Comparison of ENCODE assay signal across 9 mouse cellular contexts in the genomic region with DNA sequence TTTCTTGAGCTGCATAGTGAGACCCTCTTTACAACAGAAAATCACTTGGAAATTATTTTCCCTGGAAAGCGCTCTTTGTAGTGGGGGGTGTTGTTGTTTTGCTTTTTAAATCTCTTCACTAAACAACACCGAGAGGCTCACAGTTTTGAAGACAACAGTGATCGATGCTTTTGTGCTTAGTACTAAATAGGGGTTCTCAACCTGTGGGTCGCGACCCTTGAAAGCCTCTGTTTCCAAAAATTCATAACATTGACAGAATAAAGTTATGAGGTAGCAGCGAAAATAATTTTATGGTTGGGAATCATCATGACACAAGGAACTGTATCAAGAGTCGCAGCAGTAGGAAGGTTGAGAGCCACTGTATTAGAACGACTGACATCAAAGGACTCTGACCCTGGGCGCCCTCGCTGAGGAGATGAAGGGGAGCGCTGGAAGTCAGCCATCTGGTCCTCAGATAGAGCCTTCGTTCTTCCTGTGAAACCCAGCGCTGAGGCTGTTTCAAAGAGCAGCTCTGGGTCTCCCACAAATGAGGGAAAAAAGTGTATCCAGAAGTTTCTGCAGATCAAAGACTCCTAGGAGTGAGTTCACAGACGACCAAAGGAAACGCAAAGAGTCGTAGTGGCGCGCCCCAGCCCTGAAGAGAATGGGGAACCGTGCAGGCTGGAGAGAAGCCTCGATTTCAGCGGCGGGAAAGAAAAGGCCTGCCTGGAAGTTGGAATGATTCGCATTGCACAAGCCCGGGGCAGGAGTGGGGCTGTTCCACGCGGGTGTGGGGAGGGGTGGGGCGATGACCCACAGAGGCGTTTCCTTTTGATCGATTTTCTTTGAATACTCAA. TPM values are rescaled to one million over a fixed set of nuclear protein-coding genes. Genes with fewer than 3 reads are reported as not detected.
A peak's percentile ranks its signal among the peaks of the same experiment; 100 is the strongest.
DNase-seq lines count a peak whose midpoint lies in the region; ATAC-seq and TF ChIP-seq lines count a peak whose summit lies in the region.
"Had no signal": no experiment of that assay in that cellular context is flagged by ENCODE, and none has a peak within 500 bp of the region (broad histone marks: within the 10 kb centered on the region; RNA-seq: fewer than 3 reads in every experiment).

No protein-coding gene starts in this region.

- H3K4me2 ChIP-seq in forebrain, embryonic 16.5 days (ENCODE audit: low read length), result peak overlapping the region; percentile 2; the same call in 1 of the 2 replicates

- TF ChIP-seq CTCF in layer of hippocampus, adult 2 months (conservative IDR thresholded peaks at IDR 0.05), result no peak

- H3K27me3 ChIP-seq in forebrain, embryonic 16.5 days (replicated peaks; ENCODE audit: control insufficient read depth, insufficient read depth, low read length), result no peaks in the 10 kb centered on the region
- H3K27me3 ChIP-seq: CH12.LX had no signal

- no peak overlapping the region for H3K9ac ChIP-seq in forebrain, embryonic 16.5 days (replicated peaks; ENCODE audit: low read depth, low read length)

- 22% methylated on average over 29 of the region's 29 CpGs for whole genome bisulfite sequencing in forebrain, embryonic 16.5 days

- peak overlapping the region; percentile 22; the same call in 1 of the 2 replicates for H3K4me3 ChIP-seq in layer of hippocampus, adult 2 months
- no peak overlapping the region for H3K4me3 ChIP-seq in forebrain, embryonic 16.5 days (replicated peaks; ENCODE audit: low read length)

- H3K4me1 ChIP-seq in forebrain, embryonic 16.5 days (replicated peaks; ENCODE audit: control insufficient read depth, insufficient read depth, low read length), result no peaks in the 10 kb centered on the region; the same call in 1 of the 2 replicates

- H3K36me3 ChIP-seq in forebrain, embryonic 16.5 days (ENCODE audit: control insufficient read depth, insufficient read depth), result no peaks in the 10 kb centered on the region

- no peak overlapping the region for H3K27ac ChIP-seq in layer of hippocampus, adult 2 months
- H3K27ac ChIP-seq in forebrain, embryonic 16.5 days (ENCODE audit: low read length), result no peak overlapping the region

- no peaks in the 10 kb centered on the region for H3K9me3 ChIP-seq in forebrain, embryonic 16.5 days (ENCODE audit: control insufficient read depth, low read length)

- ATAC-seq in forebrain, embryonic 16.5 days, result no peak
- no peak for ATAC-seq in cerebellum, adult (ENCODE audit: insufficient number of reproducible peaks, low FRiP score, low TSS enrichment)
- no peak; the same call in 1 of the 2 replicates for ATAC-seq in megakaryocyte-erythroid progenitor cell, adult 5-6 weeks (replicated peaks; ENCODE audit: low FRiP score, low TSS enrichment, poor library complexity, severe bottlenecking)

- no peak for DNase-seq in layer of hippocampus, adult 2 months (ENCODE audit: low spot score in 2 of 2)
- no peak for DNase-seq in layer of hippocampus, adult 9-10 months (ENCODE audit: low spot score)
- peak; percentile 48 for DNase-seq in kidney, postnatal 10 days
- peak; percentile 28 for DNase-seq in mesoderm, embryonic 11.5 days (ENCODE audit: low read depth, low spot score)
- DNase-seq in thymus, adult 18-20 months, result no peak

RNA-seq across cellular contexts. Expression of gene Bbs10, which starts 37.3 kb away (rescaled TPM):
- 1 to 10 TPM; 5.5 TPM for total RNA-seq in layer of hippocampus, adult 2 months (2021)
- polyA plus RNA-seq in forebrain, embryonic 16.5 days (2015; fragmentation: Nextera tagmentation; extraction: Ambion mirVana), result 6.4 and 6.5 TPM in 2 replicates
- total RNA-seq in megakaryocyte-erythroid progenitor cell, adult 5-6 weeks (2014; fragmentation: Nextera tagmentation), result 2.0 and 3.1 TPM in 2 replicates
- total RNA-seq in megakaryocyte-erythroid progenitor cell, adult 5-6 weeks (2017), result 4.8 and 6.3 TPM in 2 replicates

Comparison
In these comparisons a context has a peak if more than half of its experiments do, and no peak if none do; other contexts are left out.
1. DNase-seq: peak in kidney, postnatal 10 days (single experiment) and mesoderm, embryonic 11.5 days (single experiment); none in layer of hippocampus, adult 2 months (0 of 2), layer of hippocampus, adult 9-10 months (single experiment) and thymus, adult 18-20 months (0 of 2).